Mouse (Mus musculus): ENCODE measurements around the gene Notum. TPM values are rescaled to one million over a fixed set of nuclear protein-coding genes. Genes with fewer than 3 reads are reported as not detected.

Notum gene
- 1.7 and 2.1 TPM in 2 replicates for polyA plus RNA-seq (2014; fragmentation: Nextera tagmentation; extraction: Ambion mirVana)

DNA sequence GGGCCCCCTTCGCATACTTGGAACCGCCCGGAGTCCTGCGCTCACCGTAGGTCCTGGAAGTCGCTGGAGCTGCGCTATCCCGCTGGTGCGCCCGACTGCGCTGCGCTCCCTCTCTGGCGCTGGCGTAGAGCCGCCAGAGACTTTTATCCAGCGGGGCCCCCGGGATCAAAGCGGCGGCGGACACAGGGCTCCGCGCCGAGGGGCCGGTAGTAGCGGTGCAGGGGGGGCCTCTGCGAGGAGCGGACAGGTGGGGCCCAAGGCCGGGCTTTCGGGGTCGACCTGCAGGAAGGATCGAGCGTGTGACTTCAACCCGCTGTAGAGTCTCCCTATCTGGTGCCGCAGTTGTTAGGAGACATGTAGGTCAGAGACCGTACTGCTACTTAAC is at the start of gene Notum:
Notum (minus strand) TSS at position 100 of the 385 bp plus-strand sequence.
- H3K4me2 ChIP-seq (replicated peaks; ENCODE audit: low read depth, low read length) = peak within 1 kb of the TSS; percentile 53
- H3K4me3 ChIP-seq (ENCODE audit: low read depth, low read length) = peak within 1 kb of the TSS; percentile 37
- 1% methylated on average over 34 of the region's 35 CpGs for WGBS
- H3K36me3 ChIP-seq (ENCODE audit: control insufficient read depth, insufficient read depth, low read length) = no peaks in the 10 kb centered on the region
- H3K4me1 ChIP-seq (replicated peaks; ENCODE audit: control insufficient read depth, insufficient read depth, low read length) = peaks cover 17% of the 10 kb centered on the region
- H3K9ac ChIP-seq (ENCODE audit: low read depth, low read length) = peak within 1 kb of the TSS; percentile 27; the same call in 1 of the 2 replicates
- DNase-seq (ENCODE audit: low spot score) (no peak), ATAC-seq (ENCODE audit: low FRiP score) (no peak)
- peaks cover 66% of the 10 kb centered on the region for H3K27me3 ChIP-seq (ENCODE audit: control insufficient read depth, insufficient read depth, low read length)
- no peak within 1 kb of the TSS for H3K27ac ChIP-seq (ENCODE audit: low read depth, low read length)
- no peaks in the 10 kb centered on the region for H3K9me3 ChIP-seq (ENCODE audit: control insufficient read depth, low read length)

DNA sequence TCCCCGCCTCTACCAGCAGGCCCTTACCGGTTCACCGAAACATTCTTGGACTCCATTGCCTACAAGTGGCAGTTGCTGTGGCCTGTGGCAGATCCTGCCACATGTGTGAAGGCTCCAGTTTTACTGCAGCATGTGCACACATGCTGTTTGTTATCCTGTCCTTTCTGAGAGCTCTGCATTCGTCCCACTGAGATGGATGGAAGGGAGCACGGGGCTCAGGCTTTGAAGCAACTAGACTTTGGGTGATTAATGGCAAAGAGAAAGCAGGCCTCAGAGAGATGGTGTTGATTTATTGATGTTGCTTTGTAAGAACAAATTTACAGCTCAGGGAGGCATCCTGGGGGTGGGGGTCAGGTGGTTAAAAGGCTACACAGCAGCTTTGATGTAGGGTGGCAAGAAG is 49.7 kb upstream of the Notum start:
- Histone ChIP-seq H3K27me3 (ENCODE audit: control insufficient read depth, insufficient read depth, low read length) (no peaks in the 10 kb centered on the region; the same call in 1 of the 2 replicates), H3K4me2 (replicated peaks; ENCODE audit: low read depth, low read length) (no peak overlapping the region), H3K9ac (ENCODE audit: low read depth, low read length) (no peak overlapping the region), H3K4me1 (replicated peaks; ENCODE audit: control insufficient read depth, insufficient read depth, low read length) (peaks cover 20% of the 10 kb centered on the region), H3K9me3 (ENCODE audit: control insufficient read depth, low read length) (no peaks in the 10 kb centered on the region), H3K4me3 (ENCODE audit: low read depth, low read length) (no peak overlapping the region), H3K27ac (ENCODE audit: low read depth, low read length) (no peak overlapping the region), H3K36me3 (ENCODE audit: control insufficient read depth, insufficient read depth, low read length) (0 out of 2 replicates have a peak, but pooled peaks cover 4% of the 10 kb centered on the region)
- DNase-seq (ENCODE audit: low spot score) (no peak), ATAC-seq (ENCODE audit: low FRiP score) (no peak)
- 69% methylated on average over 5 of the region's 5 CpGs for WGBS

DNA sequence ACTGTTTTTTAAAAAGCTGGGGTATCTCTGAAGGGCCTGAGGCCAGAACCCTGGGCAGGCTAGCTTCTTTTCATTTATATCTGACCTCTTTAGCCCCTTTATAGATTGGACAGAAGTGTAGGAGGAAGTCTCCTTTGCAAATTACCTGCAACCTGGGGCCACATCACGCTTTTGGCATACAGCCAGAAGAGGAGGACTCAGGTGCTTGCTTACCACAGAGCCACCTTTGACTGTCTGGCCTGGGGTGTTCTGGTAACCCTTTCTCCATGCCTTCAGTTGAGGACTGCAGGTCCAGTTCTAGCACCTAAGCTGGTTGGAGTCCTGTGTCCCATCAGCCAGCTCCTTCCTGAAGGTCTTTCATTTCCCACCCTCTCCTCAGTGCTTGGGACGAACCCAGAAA is 48.6 kb upstream of the Notum start:
- Histone ChIP-seq H3K9me3 (ENCODE audit: control insufficient read depth, low read length) (no peaks in the 10 kb centered on the region), H3K4me3 (ENCODE audit: low read depth, low read length) (no peak overlapping the region), H3K4me1 (replicated peaks; ENCODE audit: control insufficient read depth, insufficient read depth, low read length) (peaks cover 25% of the 10 kb centered on the region), H3K27me3 (ENCODE audit: control insufficient read depth, insufficient read depth, low read length) (no peaks in the 10 kb centered on the region; the same call in 1 of the 2 replicates), H3K9ac (ENCODE audit: low read depth, low read length) (no peak overlapping the region), H3K36me3 (ENCODE audit: control insufficient read depth, insufficient read depth, low read length) (0 out of 2 replicates have a peak, but pooled peaks cover 4% of the 10 kb centered on the region), H3K4me2 (replicated peaks; ENCODE audit: low read depth, low read length) (no peak overlapping the region), H3K27ac (ENCODE audit: low read depth, low read length) (no peak overlapping the region)
- WGBS = 76% methylated on average over 2 of the region's 2 CpGs
- no peak for DNase-seq (ENCODE audit: low spot score)
- ATAC-seq (ENCODE audit: low FRiP score) = no peak

DNA sequence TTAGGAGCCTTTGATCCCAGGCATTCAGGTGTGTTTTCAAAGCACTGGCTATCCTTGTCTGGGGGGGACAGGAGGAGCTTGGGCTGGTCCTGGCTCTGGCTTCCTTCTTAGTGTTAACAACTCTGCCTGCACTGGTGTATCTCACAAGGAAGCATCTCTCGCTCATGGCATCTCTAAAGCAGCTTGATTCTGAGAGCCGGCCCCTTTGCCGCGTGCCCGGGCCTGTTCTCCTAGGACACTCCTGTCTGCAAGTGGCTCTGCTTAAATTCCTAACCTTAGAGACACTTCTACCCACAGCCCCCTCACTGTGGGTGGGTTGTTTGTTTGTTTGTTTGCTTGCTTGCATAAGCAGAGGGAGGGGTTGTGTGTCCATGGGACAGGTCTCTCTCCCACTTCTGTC is 47.0 kb upstream of the Notum start:
- H3K27ac ChIP-seq (ENCODE audit: low read depth, low read length) = no peak overlapping the region
- ATAC-seq (ENCODE audit: low FRiP score) (no peak), DNase-seq (ENCODE audit: low spot score) (no peak)
- H3K4me3 ChIP-seq (ENCODE audit: low read depth, low read length) = no peak overlapping the region
- no peaks in the 10 kb centered on the region; the same call in 1 of the 2 replicates for H3K27me3 ChIP-seq (ENCODE audit: control insufficient read depth, insufficient read depth, low read length)
- no peak overlapping the region for H3K9ac ChIP-seq (ENCODE audit: low read depth, low read length)
- 33% methylated on average over 5 of the region's 5 CpGs for WGBS
- H3K4me1 ChIP-seq (replicated peaks; ENCODE audit: control insufficient read depth, insufficient read depth, low read length) = peaks cover 29% of the 10 kb centered on the region
- H3K4me2 ChIP-seq (replicated peaks; ENCODE audit: low read depth, low read length) = no peak overlapping the region
- H3K36me3 ChIP-seq (ENCODE audit: control insufficient read depth, insufficient read depth, low read length) = 0 out of 2 replicates have a peak, but pooled peaks cover 4% of the 10 kb centered on the region
- no peaks in the 10 kb centered on the region for H3K9me3 ChIP-seq (ENCODE audit: control insufficient read depth, low read length)

DNA sequence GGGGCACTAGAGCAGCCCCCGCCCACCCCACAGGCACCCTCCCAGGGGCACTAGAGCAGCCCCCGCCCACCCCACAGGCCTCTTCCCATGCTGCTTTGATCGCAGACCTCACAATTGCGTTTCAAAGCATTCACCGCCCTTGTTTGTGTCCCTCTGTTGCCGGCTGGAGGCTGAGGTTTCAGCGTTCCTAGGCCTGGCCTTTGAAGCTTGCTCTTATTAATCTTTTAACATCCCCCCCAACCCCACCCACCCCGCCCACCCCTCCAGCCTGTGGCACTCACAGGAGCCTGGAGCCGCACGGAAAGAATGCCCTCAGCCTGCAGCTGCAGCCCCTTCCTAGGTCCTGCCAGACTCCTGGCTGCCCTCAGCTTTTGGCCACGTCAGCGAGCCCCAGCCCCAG is 46.2 kb upstream of the Notum start:
- WGBS = 9% methylated on average over 12 of the region's 12 CpGs
- no peaks in the 10 kb centered on the region for H3K9me3 ChIP-seq (ENCODE audit: control insufficient read depth, low read length)
- no peaks in the 10 kb centered on the region; the same call in 1 of the 2 replicates for H3K27me3 ChIP-seq (ENCODE audit: control insufficient read depth, insufficient read depth, low read length)
- H3K4me2 ChIP-seq (replicated peaks; ENCODE audit: low read depth, low read length) = 0 out of 2 replicates have a peak overlapping the region, but pooled peaks have one; percentile 19
- H3K27ac ChIP-seq (ENCODE audit: low read depth, low read length) = 0 out of 2 replicates have a peak overlapping the region, but pooled peaks have one; percentile 36
- H3K4me1 ChIP-seq (replicated peaks; ENCODE audit: control insufficient read depth, insufficient read depth, low read length) = peaks cover 25% of the 10 kb centered on the region
- 0 out of 2 replicates have a peak, but pooled peaks cover 4% of the 10 kb centered on the region for H3K36me3 ChIP-seq (ENCODE audit: control insufficient read depth, insufficient read depth, low read length)
- H3K4me3 ChIP-seq (ENCODE audit: low read depth, low read length) = no peak overlapping the region
- ATAC-seq (ENCODE audit: low FRiP score) (no peak; the same call in 1 of the 2 replicates), DNase-seq (ENCODE audit: low spot score) (peak; percentile 25)
- 0 out of 2 replicates have a peak overlapping the region, but pooled peaks have one; percentile 12 for H3K9ac ChIP-seq (ENCODE audit: low read depth, low read length)

DNA sequence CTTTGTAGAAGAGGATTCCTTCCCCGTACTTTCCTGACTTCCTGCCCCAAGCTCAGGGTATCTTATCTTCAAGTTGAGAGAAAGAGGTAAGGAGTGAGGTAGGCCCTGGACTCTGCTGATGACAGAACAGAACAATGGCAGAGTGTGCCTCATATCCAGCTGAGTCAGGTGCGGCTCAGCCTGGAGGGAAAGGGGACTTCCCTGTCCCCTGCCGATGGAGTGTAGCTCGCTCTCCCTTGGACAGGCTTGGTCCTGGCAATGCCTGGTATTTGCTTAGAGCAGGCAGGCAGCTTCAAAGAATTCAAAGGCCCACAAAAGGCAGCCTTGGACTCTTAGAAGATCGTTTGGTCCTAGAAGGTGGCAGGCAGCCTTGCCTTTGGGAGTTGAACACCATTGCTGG is 45.1 kb upstream of the Notum start:
- 61% methylated on average over 5 of the region's 5 CpGs for WGBS
- H3K9me3 ChIP-seq (ENCODE audit: control insufficient read depth, low read length) = no peaks in the 10 kb centered on the region
- H3K27me3 ChIP-seq (ENCODE audit: control insufficient read depth, insufficient read depth, low read length) = no peaks in the 10 kb centered on the region; the same call in 1 of the 2 replicates
- H3K4me2 ChIP-seq (replicated peaks; ENCODE audit: low read depth, low read length) = 0 out of 2 replicates have a peak overlapping the region, but pooled peaks have one; percentile 3
- ATAC-seq (ENCODE audit: low FRiP score) (no peak), DNase-seq (ENCODE audit: low spot score) (peak; percentile 3)
- 0 out of 2 replicates have a peak, but pooled peaks cover 8% of the 10 kb centered on the region for H3K36me3 ChIP-seq (ENCODE audit: control insufficient read depth, insufficient read depth, low read length)
- H3K9ac ChIP-seq (ENCODE audit: low read depth, low read length) = no peak overlapping the region
- peaks cover 22% of the 10 kb centered on the region for H3K4me1 ChIP-seq (replicated peaks; ENCODE audit: control insufficient read depth, insufficient read depth, low read length)
- 0 out of 2 replicates have a peak overlapping the region, but pooled peaks have one; percentile 30 for H3K27ac ChIP-seq (ENCODE audit: low read depth, low read length)
- H3K4me3 ChIP-seq (ENCODE audit: low read depth, low read length) = no peak overlapping the region

DNA sequence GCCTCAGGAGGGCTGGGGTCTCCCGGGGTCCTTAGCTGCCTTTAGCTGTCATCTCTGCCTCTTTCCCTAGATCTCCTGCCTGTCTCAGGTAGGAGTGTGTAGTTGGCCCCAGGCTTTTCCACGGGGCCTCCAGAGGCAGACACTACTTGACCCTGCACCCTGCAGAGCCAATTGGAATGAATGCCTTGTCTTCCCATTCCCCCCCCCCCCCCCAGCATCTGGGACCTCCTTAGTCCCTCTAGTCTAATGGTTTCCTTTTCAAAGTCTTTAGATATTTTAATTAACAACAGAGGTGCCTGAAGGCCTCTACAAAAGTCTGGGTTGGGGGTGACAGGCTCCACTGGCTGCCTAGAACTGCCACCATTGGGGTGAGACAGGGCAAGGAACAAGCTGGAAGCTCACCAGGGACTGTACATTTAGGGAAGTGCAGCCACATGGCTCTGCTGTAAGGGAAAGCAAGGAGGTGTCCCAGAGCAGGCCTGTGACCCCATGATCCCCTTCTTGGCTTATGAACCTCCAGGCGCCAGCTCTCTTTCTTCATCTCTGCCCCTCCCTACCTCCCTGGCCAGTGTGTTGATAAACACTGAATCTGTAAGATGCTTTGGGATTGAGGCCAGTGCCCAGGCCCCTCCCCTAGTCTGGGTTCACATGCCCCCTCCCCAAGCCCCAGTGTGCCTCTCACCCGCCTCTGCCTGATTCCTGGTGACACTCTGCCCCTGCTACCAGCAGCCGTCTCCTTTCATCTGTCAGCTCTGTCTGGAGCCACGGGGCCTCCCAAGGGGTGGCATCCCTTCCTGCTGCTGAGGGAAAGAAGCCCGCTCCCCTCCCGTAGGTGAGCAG is 43.7 kb upstream of the Notum start:
- H3K4me1 ChIP-seq (replicated peaks; ENCODE audit: control insufficient read depth, insufficient read depth, low read length) = peaks cover 22% of the 10 kb centered on the region
- H3K9me3 ChIP-seq (ENCODE audit: control insufficient read depth, low read length) = no peaks in the 10 kb centered on the region
- DNase-seq (ENCODE audit: low spot score) = peak; percentile 33
- 0 out of 2 replicates have a peak, but pooled peaks cover 8% of the 10 kb centered on the region for H3K36me3 ChIP-seq (ENCODE audit: control insufficient read depth, insufficient read depth, low read length)
- no peaks in the 10 kb centered on the region; the same call in 1 of the 2 replicates for H3K27me3 ChIP-seq (ENCODE audit: control insufficient read depth, insufficient read depth, low read length)
- 5% methylated on average over 8 of the region's 8 CpGs for WGBS
- no peak overlapping the region for H3K4me3 ChIP-seq (ENCODE audit: low read depth, low read length)
- peak; percentile 27; the same call in 1 of the 2 replicates for ATAC-seq (ENCODE audit: low FRiP score)
- peak overlapping the region; percentile 33; the same call in 1 of the 2 replicates for H3K27ac ChIP-seq (ENCODE audit: low read depth, low read length)
- H3K9ac ChIP-seq (ENCODE audit: low read depth, low read length) = peak overlapping the region; percentile 41; the same call in 1 of the 2 replicates
- no peak overlapping the region for H3K4me2 ChIP-seq (replicated peaks; ENCODE audit: low read depth, low read length)

DNA sequence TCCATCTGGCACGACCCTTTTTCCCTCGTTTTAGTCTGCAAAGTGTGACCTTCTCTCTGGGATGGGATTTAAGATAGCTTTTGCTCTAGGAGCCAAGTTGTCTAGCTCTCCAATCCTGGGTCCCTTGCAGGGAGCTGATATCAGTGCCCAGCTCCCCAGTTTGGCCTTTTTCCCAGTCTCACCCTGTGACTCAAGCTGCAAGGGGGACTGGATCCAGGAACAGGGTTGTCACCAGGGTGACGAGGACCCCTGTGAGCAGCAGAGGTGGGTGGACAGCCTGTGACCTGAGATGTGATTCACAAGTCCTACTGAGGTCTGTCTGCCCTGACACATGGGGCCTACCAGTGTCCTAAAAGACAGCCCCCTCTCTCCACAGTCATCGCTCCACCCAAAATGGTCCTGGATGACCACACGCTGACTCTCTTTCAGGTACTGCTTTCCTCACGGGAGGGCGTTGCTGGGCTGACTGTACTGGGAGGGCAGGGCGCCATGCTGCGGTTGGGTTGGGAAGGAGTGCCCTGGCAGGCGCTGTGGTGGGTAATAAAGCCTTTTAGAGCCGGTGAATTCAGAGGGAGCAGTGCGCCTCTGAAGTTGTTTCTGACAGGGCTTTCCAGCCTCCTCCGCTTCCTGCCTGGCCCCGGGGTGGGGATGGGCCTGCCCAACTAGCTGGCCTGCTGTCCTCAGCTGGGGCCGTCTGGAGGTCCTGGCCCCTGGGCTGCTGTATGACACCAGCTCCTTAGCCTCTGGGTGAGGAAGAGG is 42.9 kb upstream of the Notum start:
- Histone ChIP-seq H3K4me3 (ENCODE audit: low read depth, low read length) (no peak overlapping the region), H3K27me3 (ENCODE audit: control insufficient read depth, insufficient read depth, low read length) (no peaks in the 10 kb centered on the region; the same call in 1 of the 2 replicates), H3K36me3 (ENCODE audit: control insufficient read depth, insufficient read depth, low read length) (0 out of 2 replicates have a peak, but pooled peaks cover 6% of the 10 kb centered on the region), H3K4me2 (replicated peaks; ENCODE audit: low read depth, low read length) (no peak overlapping the region), H3K4me1 (replicated peaks; ENCODE audit: control insufficient read depth, insufficient read depth, low read length) (peaks cover 22% of the 10 kb centered on the region), H3K27ac (ENCODE audit: low read depth, low read length) (peak overlapping the region; percentile 33; the same call in 1 of the 2 replicates), H3K9ac (ENCODE audit: low read depth, low read length) (no peak overlapping the region), H3K9me3 (ENCODE audit: control insufficient read depth, low read length) (no peaks in the 10 kb centered on the region)
- WGBS = 41% methylated on average over 15 of the region's 15 CpGs
- DNase-seq (ENCODE audit: low spot score) = no peak
- ATAC-seq (ENCODE audit: low FRiP score) = no peak
